Mouse (Mus musculus) neural tube, embryonic 11.5 days (tissue): ENCODE data around the gene Coq7. TPM values are rescaled to one million over a fixed set of nuclear protein-coding genes. Genes with fewer than 3 reads are reported as not detected.

Experiments used
- ATAC-seq: fragments of 200-750 bp; cut with Nextera tagmentation; 2 replicates; pipeline ENCODE4 v1.8.0; 2017; ENCODE audit warnings: moderate number of reproducible peaks, mild to moderate bottlenecking, moderate TSS enrichment, moderate library complexity; ENCODE audit not compliant: insufficient read depth, low FRiP score, low TSS enrichment
- DNase-seq: peaks from one replicate; pipeline ENCODE4 v3.0.0-alpha.2; 2015; ENCODE audit warnings: low spot score
- H3K27ac ChIP-seq: fragments of 300-500 bp; sonication (generic); 2 replicates; pipeline ENCODE4 v1.5.1; 2014; ENCODE audit warnings: low read depth, mild to moderate bottlenecking, low read length
- H3K27me3 ChIP-seq: fragments of 300-500 bp; sonication (generic); 2 replicates; pipeline ENCODE4 v1.6.1; 2014; ENCODE audit warnings: mild to moderate bottlenecking, low read length, mixed read lengths; ENCODE audit not compliant: control insufficient read depth, insufficient read depth
- H3K36me3 ChIP-seq: fragments of 300-500 bp; sonication (generic); 2 replicates; pipeline ENCODE4 v1.6.1; 2014; ENCODE audit warnings: mild to moderate bottlenecking, low read length, moderate library complexity, mixed read lengths; ENCODE audit not compliant: control insufficient read depth, insufficient read depth
- H3K4me1 ChIP-seq: fragments of 300-500 bp; sonication (generic); 2 replicates; pipeline ENCODE4 v1.6.1; 2014; ENCODE audit warnings: low read length, mixed read lengths; ENCODE audit not compliant: control insufficient read depth, insufficient read depth
- H3K4me2 ChIP-seq: fragments of 300-500 bp; sonication (generic); 2 replicates; pipeline ENCODE4 v1.6.1; 2014; ENCODE audit warnings: low read depth, mild to moderate bottlenecking, moderate library complexity
- H3K4me3 ChIP-seq: fragments of 300-500 bp; sonication (generic); 2 replicates; pipeline ENCODE4 v1.5.1; 2014; ENCODE audit warnings: low read depth, low read length
- H3K9ac ChIP-seq: fragments of 300-500 bp; sonication (generic); 2 replicates; pipeline ENCODE4 v1.6.1; 2014; ENCODE audit warnings: mild to moderate bottlenecking, low read length
- H3K9me3 ChIP-seq: fragments of 300-500 bp; sonication (generic); 2 replicates; pipeline ENCODE4 v1.6.1; 2016; ENCODE audit warnings: low read length; ENCODE audit not compliant: control insufficient read depth
- WGBS: fragments of 180-500 bp; shearing (Covaris S2); extraction: QIAGEN DNeasy Blood & Tissue Kit; methylation state at CpG from one replicate; pipeline ENCODE4 v1.1.7; 2014; 5-methylcytosine and 5-hydroxymethylcytosine counted together
- polyA plus RNA-seq: library from polyadenylated mRNA; unstranded; fragments of >200 nt; fragmentation: Nextera tagmentation; extraction: Ambion mirVana; gene quantifications from 2 replicates; pipeline ENCODE4 v1.2.1, GENCODE M21; 2014

Gene Coq7
- polyA plus RNA-seq, 1 experiment from 2014 or later: 118 TPM

GRCm38 (mm10) chr7:118461400-118462136 is 71.6 kb downstream of the Coq7 start:
- Histone ChIP-seq H3K27me3 (no peaks in the 10 kb centered on the region), H3K36me3 (no peaks in the 10 kb centered on the region), H3K9me3 (no peaks in the 10 kb centered on the region), H3K4me3 (no peak overlapping the region), H3K27ac (no peak overlapping the region), H3K4me1 (peaks cover 15% of the 10 kb centered on the region), H3K9ac (no peak overlapping the region), H3K4me2 (no peak overlapping the region)
- WGBS: 43% methylated on average over 16 of the region's 16 CpGs
- DNase-seq (peak; percentile 32), ATAC-seq (peak; percentile 52)

Other genes with a start within 250 kb of the Coq7 start
- gene Syt17, start 85.1 kb downstream of the Coq7 start, polyA plus RNA-seq: 7.8 and 8.0 TPM in 2 replicates
- 1.1 and 1.4 TPM in 2 replicates for gene Itpripl2, start 41.4 kb downstream of the Coq7 start, polyA plus RNA-seq
- 9.5 and 10.5 TPM in 2 replicates for gene Tmc7, start 51.4 kb upstream of the Coq7 start, polyA plus RNA-seq
- gene Tmc5, start 63.9 kb upstream of the Coq7 start, polyA plus RNA-seq: 0.17 and 0.19 TPM in 2 replicates
- 109 and 114 TPM in 2 replicates for gene Gde1, start 172.4 kb upstream of the Coq7 start, polyA plus RNA-seq
- 20.7 and 22.1 TPM in 2 replicates for gene Ccp110, start 179.2 kb upstream of the Coq7 start, polyA plus RNA-seq
- 77.7 and 80.5 TPM in 2 replicates for gene Vps35l, start 206.9 kb upstream of the Coq7 start, polyA plus RNA-seq